Mouse (Mus musculus) testis, adult 2 months (tissue): ENCODE measurements around the gene Nat8.

Experiments used
- CTCF ChIP-seq: fragments of 200-500 bp; IDR thresholded peaks from 2 replicates; pipeline ENCODE4 v1.5.1; 2012; ENCODE audit warnings: low read depth, mild to moderate bottlenecking, inconsistent platforms, low read length, moderate library complexity; ENCODE audit not compliant: control insufficient read depth, insufficient read depth, insufficient replicate concordance
- POLR2A ChIP-seq: fragments of 200-500 bp; IDR thresholded peaks from 2 replicates; pipeline ENCODE4 v1.6.1; 2012; ENCODE audit warnings: low read depth, mild to moderate bottlenecking, inconsistent platforms, low read length, moderate library complexity; ENCODE audit not compliant: control insufficient read depth

GRCm38 (mm10) chr6:85867726-85868690, 36.1 kb upstream of the Nat8 start:
- no peak for TF ChIP-seq POLR2A
- TF ChIP-seq CTCF = no peak
